Mouse (Mus musculus): Measurements from ENCODE around the gene Eapp.

- TF ChIP-seq GATA1 (IDR thresholded peaks at IDR 0.05; ENCODE audit: borderline replicate concordance, low read length) = no peak
- TF ChIP-seq FLI1 (IDR thresholded peaks at IDR 0.05; ENCODE audit: low read length) = no peak
Measured at GRCm38 (mm10) chr12:54640259-54640658, 55.4 kb downstream of the Eapp start.
